Mouse (Mus musculus) brain, embryonic 14.5 days (tissue): ENCODE measurements around the gene Tpcn1.

Experiments used
- CTCF ChIP-seq: fragments of 200-500 bp; IDR thresholded peaks from 2 replicates; pipeline ENCODE4 v1.5.1; 2012; ENCODE audit warnings: inconsistent platforms, mild to moderate bottlenecking, moderate library complexity, borderline replicate concordance; ENCODE audit not compliant: insufficient read depth, insufficient read length; ENCODE audit errors: extremely low read depth
- POLR2A ChIP-seq: fragments of 200-500 bp; IDR thresholded peaks from 2 replicates; pipeline ENCODE4 v1.6.1; 2012; ENCODE audit warnings: mild to moderate bottlenecking, inconsistent platforms, borderline replicate concordance; ENCODE audit not compliant: poor library complexity, insufficient read depth, insufficient read length, severe bottlenecking; ENCODE audit errors: extremely low read depth

- TF ChIP-seq CTCF (no peak), POLR2A (no peak)
Measured at GRCm38 (mm10) chr5:120531631-120532030, 56.8 kb downstream of the Tpcn1 start.
